Mouse (Mus musculus) liver, embryonic 16.5 days (tissue): Measurements from ENCODE around the gene Scamp4. TPM values are rescaled to one million over a fixed set of nuclear protein-coding genes. Genes with fewer than 3 reads are reported as not detected.

Experiments
- ATAC-seq: fragments of 200-750 bp; cut with Nextera tagmentation; 2 replicates; pipeline ENCODE4 v1.8.0; 2017; ENCODE audit warnings: low read depth, mild to moderate bottlenecking, moderate number of reproducible peaks, moderate library complexity
- H3K27ac ChIP-seq: fragments of 300-500 bp; sonication (generic); 2 replicates; pipeline ENCODE4 v1.5.1; 2014; ENCODE audit warnings: mild to moderate bottlenecking, low read length
- H3K27me3 ChIP-seq: fragments of 300-500 bp; sonication (generic); 2 replicates; pipeline ENCODE4 v1.6.1; 2014; ENCODE audit warnings: low read depth, low read length, mixed read lengths; ENCODE audit not compliant: control insufficient read depth, insufficient read depth
- H3K36me3 ChIP-seq: fragments of 300-500 bp; sonication (generic); 2 replicates; pipeline ENCODE4 v1.6.1; 2014; ENCODE audit warnings: mild to moderate bottlenecking; ENCODE audit not compliant: control insufficient read depth, insufficient read depth
- H3K4me1 ChIP-seq: fragments of 300-500 bp; sonication (generic); 2 replicates; pipeline ENCODE4 v1.6.1; 2014; ENCODE audit warnings: low read depth, low read length, mixed read lengths; ENCODE audit not compliant: control insufficient read depth
- H3K4me2 ChIP-seq: fragments of 300-500 bp; sonication (generic); 2 replicates; pipeline ENCODE4 v1.6.1; 2014; ENCODE audit warnings: low read depth, low read length, mixed read lengths
- H3K4me3 ChIP-seq: fragments of 300-500 bp; sonication (generic); 2 replicates; pipeline ENCODE4 v1.5.1; 2014; ENCODE audit warnings: low read depth, mild to moderate bottlenecking, low read length
- H3K9ac ChIP-seq: fragments of 300-500 bp; sonication (generic); 2 replicates; pipeline ENCODE4 v1.6.1; 2014; ENCODE audit warnings: low read depth, low read length
- H3K9me3 ChIP-seq: fragments of 300-500 bp; sonication (generic); replicated peaks from 2 replicates; pipeline ENCODE4 v1.6.1; 2016; ENCODE audit warnings: low read length; ENCODE audit not compliant: control insufficient read depth
- WGBS: fragments of 180-500 bp; shearing (Covaris S2); extraction: QIAGEN DNeasy Blood & Tissue Kit; methylation state at CpG from one replicate; pipeline ENCODE4 v1.1.7; 2014; ENCODE audit not compliant: insufficient replicate concordance; 5-methylcytosine and 5-hydroxymethylcytosine counted together
- microRNA-seq: library from miRNA; unstranded; fragments of <30 nt; microRNA quantifications from one replicate; pipeline ENCODE4, GENCODE M21; 2016
- polyA plus RNA-seq: library from polyadenylated mRNA; unstranded; fragments of >200 nt; fragmentation: Nextera tagmentation; extraction: Ambion mirVana; gene quantifications from 2 replicates; pipeline ENCODE4 v1.2.1, GENCODE M21; 2015

The Scamp4 gene
- polyA plus RNA-seq, 1 experiment from 2014 or later, result 38.3 TPM

DNA sequence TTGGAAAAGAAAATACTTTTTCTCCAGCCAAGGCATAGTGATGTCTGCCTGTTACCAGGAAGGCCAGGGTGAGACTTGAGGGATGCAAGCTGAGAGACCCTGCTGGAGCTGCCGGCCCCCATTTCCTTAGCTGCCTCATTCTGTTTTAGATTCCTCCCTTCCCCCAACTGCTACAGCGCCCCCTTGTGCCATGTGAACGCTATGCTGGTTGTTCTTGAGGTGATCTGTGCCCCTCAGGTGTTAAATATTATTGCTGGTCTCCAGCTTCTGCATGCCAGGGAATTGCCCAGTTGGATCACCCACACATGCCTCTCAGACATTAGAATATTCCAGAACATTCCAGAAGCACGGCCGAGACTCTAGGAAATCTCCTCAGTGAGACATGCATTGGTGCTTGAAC lies 58.5 kb downstream of the Scamp4 start:
- 34% methylated on average over 5 of the region's 5 CpGs for WGBS
- Histone ChIP-seq H3K36me3 (peaks cover 2% of the 10 kb centered on the region; the same call in 1 of the 2 replicates), H3K4me3 (no peak overlapping the region), H3K27me3 (no peaks in the 10 kb centered on the region), H3K27ac (no peak overlapping the region), H3K9me3 (no peaks in the 10 kb centered on the region), H3K9ac (no peak overlapping the region), H3K4me2 (no peak overlapping the region), H3K4me1 (peaks cover 57% of the 10 kb centered on the region)
- no peak for ATAC-seq

DNA sequence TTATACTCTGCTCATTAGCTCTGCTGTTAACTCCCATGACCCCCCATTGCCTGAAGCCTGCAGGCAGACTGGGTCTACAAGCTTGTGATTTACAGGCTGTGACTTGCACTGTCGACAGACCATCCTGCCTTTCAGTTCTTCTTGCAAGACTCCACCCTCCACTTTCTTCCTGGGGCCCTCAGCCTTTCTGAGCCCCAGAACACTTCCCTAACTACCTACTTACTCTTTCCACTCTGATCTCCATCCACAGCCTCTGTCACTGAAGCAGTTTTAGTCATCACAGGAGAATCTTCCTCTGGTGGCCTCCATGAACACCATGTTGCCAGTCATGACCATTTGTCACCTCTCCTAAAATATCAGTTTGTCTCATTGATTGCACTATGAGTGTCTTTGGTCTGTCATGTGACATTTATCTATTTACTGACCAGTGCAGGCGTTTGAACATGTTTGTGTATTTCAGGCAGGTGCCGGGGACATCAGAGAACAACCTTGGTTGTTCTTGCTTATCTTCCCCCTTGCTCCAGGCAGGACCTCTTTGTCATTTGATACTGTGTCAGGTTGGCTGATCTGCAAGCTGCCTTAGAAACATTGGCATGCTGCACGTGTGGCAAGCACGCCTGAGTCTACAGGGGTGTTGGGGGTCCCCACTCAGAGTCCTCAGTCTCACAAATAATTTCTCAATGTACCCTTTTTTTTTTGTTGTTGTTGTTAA lies 61.0 kb downstream of the Scamp4 start:
- Histone ChIP-seq H3K9me3 (no peaks in the 10 kb centered on the region), H3K9ac (no peak overlapping the region; the same call in 1 of the 2 replicates), H3K27me3 (no peaks in the 10 kb centered on the region), H3K27ac (peak overlapping the region; percentile 73), H3K4me2 (no peak overlapping the region), H3K4me3 (no peak overlapping the region), H3K4me1 (peaks cover 44% of the 10 kb centered on the region), H3K36me3 (peaks cover 24% of the 10 kb centered on the region)
- WGBS, result 9% methylated on average over 5 of the region's 5 CpGs
- ATAC-seq, result no peak

DNA sequence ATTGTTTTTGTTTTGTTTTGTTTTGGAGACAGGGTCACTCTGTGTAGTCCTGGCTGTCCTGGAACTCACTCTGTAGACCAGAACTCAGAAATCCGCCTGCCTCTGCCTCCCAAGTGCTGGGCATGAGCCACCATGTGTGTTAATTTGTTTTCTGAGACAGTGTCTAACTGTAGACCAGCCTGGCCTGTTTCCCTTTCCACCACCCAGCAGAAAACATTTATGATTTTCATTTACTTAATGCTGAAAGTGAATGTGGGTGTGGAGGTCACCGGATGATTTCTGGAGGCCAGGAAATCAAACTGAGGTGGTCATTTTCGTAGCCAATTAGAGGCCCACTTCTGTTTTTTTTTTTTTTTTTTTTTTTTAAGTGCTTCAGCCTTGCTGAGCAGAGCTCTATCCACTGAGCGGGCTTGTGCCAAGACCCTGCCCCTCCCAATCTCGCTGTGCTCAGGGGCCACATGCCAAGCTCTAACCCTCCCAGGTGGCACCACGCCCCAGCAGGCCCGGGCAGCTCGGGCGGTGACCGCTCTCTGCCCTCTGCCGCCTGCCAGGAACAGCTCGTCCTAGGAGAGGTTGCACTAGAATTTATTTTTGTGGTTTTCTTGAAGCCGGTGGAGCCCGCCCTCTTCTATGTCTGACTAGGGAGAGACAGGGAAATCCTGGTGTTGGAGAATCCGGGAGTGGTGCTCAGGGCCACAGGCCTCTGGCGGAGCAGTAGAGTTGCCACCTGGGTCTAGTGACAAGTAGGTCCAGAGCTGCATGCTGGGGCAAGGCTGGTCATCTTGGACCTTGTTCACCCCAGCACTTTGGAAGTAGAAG lies 61.7 kb downstream of the Scamp4 start:
- H3K27ac ChIP-seq, result peak overlapping the region; percentile 73
- H3K4me1 ChIP-seq, result peaks cover 38% of the 10 kb centered on the region
- no peaks in the 10 kb centered on the region for H3K9me3 ChIP-seq
- WGBS, result 14% methylated on average over 16 of the region's 16 CpGs
- peak overlapping the region; percentile 54 for H3K4me2 ChIP-seq
- H3K4me3 ChIP-seq, result peak overlapping the region; percentile 14; the same call in 1 of the 2 replicates
- peaks cover 32% of the 10 kb centered on the region for H3K36me3 ChIP-seq
- ATAC-seq, result peak; percentile 61
- H3K9ac ChIP-seq, result peak overlapping the region; percentile 43
- no peaks in the 10 kb centered on the region for H3K27me3 ChIP-seq

DNA sequence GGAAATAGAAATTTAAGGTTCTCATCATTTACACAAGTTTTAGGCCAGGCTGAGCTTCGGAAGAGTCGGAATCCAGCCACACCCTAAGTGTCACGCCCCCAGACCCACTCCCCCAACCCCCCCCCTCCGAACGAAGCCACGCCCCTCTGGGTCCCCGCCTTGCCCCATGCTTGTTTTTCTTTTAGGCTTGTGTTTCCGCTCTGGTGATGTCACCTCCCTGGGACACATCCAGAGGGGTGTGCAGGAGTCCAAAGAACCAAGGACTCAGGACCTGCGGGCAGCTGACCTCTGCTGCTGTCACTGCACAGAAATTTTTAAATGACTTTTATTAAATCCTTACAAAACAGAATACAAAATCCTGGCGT lies 62.3 kb downstream of the Scamp4 start:
- H3K4me2 ChIP-seq, result peak overlapping the region; percentile 54
- H3K27me3 ChIP-seq, result no peaks in the 10 kb centered on the region
- peak overlapping the region; percentile 73 for H3K27ac ChIP-seq
- peaks cover 38% of the 10 kb centered on the region for H3K4me1 ChIP-seq
- ATAC-seq, result peak; percentile 53
- H3K36me3 ChIP-seq, result peaks cover 36% of the 10 kb centered on the region
- H3K9me3 ChIP-seq, result no peaks in the 10 kb centered on the region
- H3K4me3 ChIP-seq, result peak overlapping the region; percentile 14; the same call in 1 of the 2 replicates
- H3K9ac ChIP-seq, result peak overlapping the region; percentile 43
- whole genome bisulfite sequencing, result 12% methylated on average over 9 of the region's 10 CpGs

Small RNA genes within 50 kb of the gene (microRNA-seq; reads per million reads assigned to microRNA genes)
- not detected for gene Mir6912

Other genes with a start within 250 kb of the Scamp4 start
- gene Plk5, start 246.4 kb upstream of the Scamp4 start, polyA plus RNA-seq, result 0.05 and 0.18 TPM in 2 replicates
- gene Mex3d, start 215.2 kb upstream of the Scamp4 start, polyA plus RNA-seq, result 0.32 and 0.60 TPM in 2 replicates
- gene Mbd3, start 203.3 kb upstream of the Scamp4 start, polyA plus RNA-seq, result 49.2 and 52.7 TPM in 2 replicates
- 509 and 519 TPM in 2 replicates for gene Uqcr11, start 196.0 kb upstream of the Scamp4 start, polyA plus RNA-seq
- 39.8 and 44.4 TPM in 2 replicates for gene Tcf3, start 169.2 kb upstream of the Scamp4 start, polyA plus RNA-seq
- 0.02 TPM in 1 of 2 replicates, not detected in the other for gene Onecut3, start 108.0 kb upstream of the Scamp4 start, polyA plus RNA-seq
- gene Atp8b3, start 63.7 kb upstream of the Scamp4 start, polyA plus RNA-seq, result 0.02 TPM in 1 of 2 replicates, not detected in the other
- 10.9 and 12.1 TPM in 2 replicates for gene Rexo1, start 41.3 kb upstream of the Scamp4 start, polyA plus RNA-seq
- gene Klf16, start 25.6 kb upstream of the Scamp4 start, polyA plus RNA-seq, result 9.6 and 10.7 TPM in 2 replicates
- gene Abhd17a, start 12.5 kb upstream of the Scamp4 start, polyA plus RNA-seq, result 31.4 and 35.9 TPM in 2 replicates
- gene Adat3, start within 50 bp of the Scamp4 start, polyA plus RNA-seq, result 3.2 and 3.7 TPM in 2 replicates
- gene Gm49322, start 3.1 kb downstream of the Scamp4 start, polyA plus RNA-seq, result 1.2 and 1.5 TPM in 2 replicates
- gene Csnk1g2, start 20.0 kb downstream of the Scamp4 start, polyA plus RNA-seq, result 5.0 and 9.8 TPM in 2 replicates
- 2.8 and 5.1 TPM in 2 replicates for gene Btbd2, start 54.2 kb downstream of the Scamp4 start, polyA plus RNA-seq
- 41.5 and 54.4 TPM in 2 replicates for gene Mknk2, start 75.2 kb downstream of the Scamp4 start, polyA plus RNA-seq
- 26.1 and 27.4 TPM in 2 replicates for gene Mob3a, start 99.1 kb downstream of the Scamp4 start, polyA plus RNA-seq
- gene Izumo4, start 99.3 kb downstream of the Scamp4 start, polyA plus RNA-seq, result 9.3 and 10.4 TPM in 2 replicates
- gene Ap3d1, start 139.4 kb downstream of the Scamp4 start, polyA plus RNA-seq, result 20.9 and 21.2 TPM in 2 replicates
- 6.0 and 7.5 TPM in 2 replicates for gene Dot1l, start 152.3 kb downstream of the Scamp4 start, polyA plus RNA-seq
- gene Sf3a2, start 195.3 kb downstream of the Scamp4 start, polyA plus RNA-seq, result 23.4 and 30.1 TPM in 2 replicates
- 61.4 and 64.7 TPM in 2 replicates for gene Plekhj1, start 195.8 kb downstream of the Scamp4 start, polyA plus RNA-seq
- gene Amh, start 202.4 kb downstream of the Scamp4 start, polyA plus RNA-seq, result 0.08 TPM in 1 of 2 replicates, not detected in the other
- 0.54 and 1.2 TPM in 2 replicates for gene Jsrp1, start 210.6 kb downstream of the Scamp4 start, polyA plus RNA-seq
- 1,363 and 1,382 TPM in 2 replicates for gene Oaz1, start 223.8 kb downstream of the Scamp4 start, polyA plus RNA-seq
- not detected in 2 replicates for gene Lingo3, start 241.2 kb downstream of the Scamp4 start, polyA plus RNA-seq